Mouse (Mus musculus) cerebellum, adult 2 months (tissue): Measurements from ENCODE around the gene Fam129b.

ENCODE experiments used
- CTCF ChIP-seq: fragments of 200-500 bp; IDR thresholded peaks from 2 replicates; pipeline ENCODE4 v1.5.1; 2011; ENCODE audit warnings: low read depth, mild to moderate bottlenecking, control low read depth, low read length, moderate library complexity, borderline replicate concordance; ENCODE audit not compliant: insufficient read depth
- POLR2A ChIP-seq: fragments of 200-500 bp; IDR thresholded peaks from 2 replicates; pipeline ENCODE4 v1.6.1; 2011; ENCODE audit warnings: low read length, control low read depth, borderline replicate concordance; ENCODE audit not compliant: insufficient read depth

DNA sequence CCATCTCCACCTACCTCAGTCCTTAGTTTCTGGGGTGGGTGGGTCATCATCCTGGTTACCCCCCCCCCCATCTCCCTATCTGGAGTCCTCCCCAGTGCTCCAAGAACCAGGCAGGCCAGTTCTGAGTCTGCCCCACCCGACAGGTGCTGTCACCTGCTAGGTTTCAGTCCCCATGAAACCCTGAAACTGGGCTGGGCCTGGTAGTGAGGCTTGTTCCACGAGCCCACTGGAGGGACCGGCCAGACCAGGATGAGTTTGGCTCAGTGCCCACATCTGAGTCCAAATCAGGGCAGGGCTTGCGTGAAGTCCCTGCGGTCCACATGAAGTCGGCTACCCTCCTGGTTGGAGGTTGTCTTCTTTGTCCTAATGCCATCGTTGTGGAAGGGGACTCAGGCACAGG, 23.1 kb downstream of the Fam129b start:
- TF ChIP-seq POLR2A (no peak), CTCF (no peak)
